Mouse (Mus musculus): ENCODE results near the gene Olfr52. TPM values are rescaled to one million over a fixed set of nuclear protein-coding genes. Genes with fewer than 3 reads are reported as not detected.
"Not testable (repeated sequence)": the region's sequence is repeated elsewhere in the genome, so short reads cannot be mapped to it uniquely, and the experiment has no call there.

Gene Olfr52
- not detected in 2 replicates for polyA plus RNA-seq (2011; ENCODE audit: insufficient read depth, insufficient read length, low replicate concordance, missing spikeins)

DNA sequence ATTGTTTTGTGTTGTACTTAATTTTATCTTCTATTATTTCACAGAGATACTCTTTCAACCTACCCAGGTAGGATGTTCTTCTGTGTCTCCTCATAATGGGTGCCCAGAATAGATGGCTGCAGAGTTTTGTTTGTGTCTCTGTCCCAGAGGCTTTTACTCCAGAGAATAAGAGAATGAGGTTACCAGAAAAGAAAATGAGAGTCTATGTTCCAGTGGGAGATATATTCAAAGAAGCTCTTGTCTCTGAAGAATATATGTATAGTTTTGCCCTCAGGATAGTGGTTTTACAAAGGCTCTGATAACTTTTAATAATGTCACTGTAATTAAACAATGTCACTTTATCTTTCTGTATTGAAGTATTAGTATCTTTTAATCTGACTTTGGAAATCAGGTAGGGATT, at the start of gene Olfr52:
Gene Olfr52, minus strand, starts transcription at position 101 of the 400 bp plus-strand sequence.
- Histone ChIP-seq H3K27ac (ENCODE audit: control insufficient read depth, insufficient read depth, low read depth, low read length, poor library complexity) (no peak within 1 kb of the TSS), H3K4me1 (ENCODE audit: control insufficient read depth, insufficient read depth, low read length) (no peaks in the 10 kb centered on the region), H3K4me3 (replicated peaks; ENCODE audit: control insufficient read depth, low read depth, low read length) (no peak within 1 kb of the TSS)
- no peak for TF ChIP-seq POLR2A (IDR thresholded peaks at IDR 0.05; ENCODE audit: borderline replicate concordance, control insufficient read depth, low read depth, low read length)
- TF ChIP-seq CTCF (IDR thresholded peaks at IDR 0.05; ENCODE audit: control insufficient read depth, insufficient read depth, low read length) = no peak

DNA sequence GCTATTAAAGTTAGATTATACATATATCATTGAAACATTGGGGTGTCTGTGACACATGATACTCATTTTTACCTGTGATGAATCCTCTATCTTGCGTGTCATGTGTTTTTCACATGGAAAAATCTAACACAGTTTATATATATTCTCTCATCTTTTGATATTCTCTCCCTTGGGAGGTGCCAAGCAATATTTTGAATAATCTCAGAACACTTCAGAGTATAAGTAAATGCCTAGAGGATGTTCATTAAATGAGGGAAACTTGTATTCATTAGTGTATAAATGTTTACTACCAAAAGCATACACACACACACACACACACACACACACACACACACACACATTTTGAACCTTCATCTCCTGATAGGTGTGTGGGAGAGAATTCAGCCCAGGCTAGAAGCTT, 45.8 kb upstream of the Olfr52 start, which contains the start of gene Olfr1047:
Gene Olfr1047, minus strand, starts transcription at position 101 of the 400 bp plus-strand sequence.
- WGBS = 88% methylated on average over 1 of the region's 1 CpGs
- H3K27ac ChIP-seq (ENCODE audit: control insufficient read depth, insufficient read depth, low read depth, low read length, poor library complexity) = no peak within 1 kb of the TSS
- no peak for TF ChIP-seq POLR2A (IDR thresholded peaks at IDR 0.05; ENCODE audit: borderline replicate concordance, control insufficient read depth, low read depth, low read length)
- no peak for TF ChIP-seq CTCF (IDR thresholded peaks at IDR 0.05; ENCODE audit: control insufficient read depth, insufficient read depth, low read length)
- H3K4me3 ChIP-seq (replicated peaks; ENCODE audit: control insufficient read depth, low read depth, low read length) = no peak within 1 kb of the TSS
- H3K4me1 ChIP-seq (ENCODE audit: control insufficient read depth, insufficient read depth, low read length) = no peaks in the 10 kb centered on the region

DNA sequence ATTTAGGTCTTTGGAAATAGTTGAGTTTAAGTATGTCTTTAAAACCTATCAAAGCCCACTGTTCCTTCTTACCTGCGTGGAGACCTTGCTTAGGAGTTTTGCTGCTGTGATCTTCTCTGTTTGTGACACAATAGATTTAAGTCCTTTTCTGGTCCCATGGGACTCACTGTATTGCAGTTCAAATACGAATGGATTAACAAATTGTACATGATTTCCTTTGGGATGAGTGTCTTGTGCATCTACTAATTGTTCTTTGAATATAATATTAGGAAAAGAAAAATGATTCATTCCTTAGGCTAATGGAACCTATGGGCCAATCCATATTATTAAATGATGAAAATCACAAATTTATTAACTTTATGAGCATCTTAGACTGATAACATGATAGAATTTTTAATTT, 33.7 kb upstream of the Olfr52 start, which contains the start of gene Olfr1046:
Gene Olfr1046, minus strand, starts transcription at position 101 of the 400 bp plus-strand sequence.
- H3K4me3 ChIP-seq (replicated peaks; ENCODE audit: control insufficient read depth, low read depth, low read length) = no peak within 1 kb of the TSS
- TF ChIP-seq CTCF (IDR thresholded peaks at IDR 0.05; ENCODE audit: control insufficient read depth, insufficient read depth, low read length) = no peak
- TF ChIP-seq POLR2A (IDR thresholded peaks at IDR 0.05; ENCODE audit: borderline replicate concordance, control insufficient read depth, low read depth, low read length) = no peak
- no peaks in the 10 kb centered on the region for H3K4me1 ChIP-seq (ENCODE audit: control insufficient read depth, insufficient read depth, low read length)
- WGBS = 61% methylated on average over 2 of the region's 2 CpGs
- H3K27ac ChIP-seq (ENCODE audit: control insufficient read depth, insufficient read depth, low read depth, low read length, poor library complexity) = no peak within 1 kb of the TSS

DNA sequence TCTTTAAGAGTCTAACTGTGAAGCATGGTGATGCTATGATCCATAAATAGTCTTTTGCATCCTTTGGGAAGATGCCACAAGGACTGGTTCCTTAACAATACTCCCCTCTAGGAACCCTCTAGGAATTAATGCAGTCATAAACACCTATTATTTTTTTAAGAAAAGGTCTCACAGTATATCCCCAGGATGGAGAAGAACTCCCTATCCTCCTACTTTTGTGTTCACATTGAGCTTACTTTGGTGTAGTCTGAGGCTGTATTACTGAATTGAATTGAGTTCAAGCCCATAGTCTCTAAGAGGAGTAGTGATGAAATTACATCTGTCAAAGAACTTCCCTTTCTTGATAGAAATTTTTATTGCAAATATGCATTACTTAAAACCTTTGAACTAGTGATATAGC, 17.4 kb upstream of the Olfr52 start, which contains the start of gene Olfr1045:
Gene Olfr1045, minus strand, starts transcription at position 101 of the 400 bp plus-strand sequence.
- H3K4me1 ChIP-seq (ENCODE audit: control insufficient read depth, insufficient read depth, low read length) = no peaks in the 10 kb centered on the region
- no peak within 1 kb of the TSS for H3K27ac ChIP-seq (ENCODE audit: control insufficient read depth, insufficient read depth, low read depth, low read length, poor library complexity)
- TF ChIP-seq POLR2A (IDR thresholded peaks at IDR 0.05; ENCODE audit: borderline replicate concordance, control insufficient read depth, low read depth, low read length) (no peak), CTCF (IDR thresholded peaks at IDR 0.05; ENCODE audit: control insufficient read depth, insufficient read depth, low read length) (no peak)
- no peak within 1 kb of the TSS for H3K4me3 ChIP-seq (replicated peaks; ENCODE audit: control insufficient read depth, low read depth, low read length)

DNA sequence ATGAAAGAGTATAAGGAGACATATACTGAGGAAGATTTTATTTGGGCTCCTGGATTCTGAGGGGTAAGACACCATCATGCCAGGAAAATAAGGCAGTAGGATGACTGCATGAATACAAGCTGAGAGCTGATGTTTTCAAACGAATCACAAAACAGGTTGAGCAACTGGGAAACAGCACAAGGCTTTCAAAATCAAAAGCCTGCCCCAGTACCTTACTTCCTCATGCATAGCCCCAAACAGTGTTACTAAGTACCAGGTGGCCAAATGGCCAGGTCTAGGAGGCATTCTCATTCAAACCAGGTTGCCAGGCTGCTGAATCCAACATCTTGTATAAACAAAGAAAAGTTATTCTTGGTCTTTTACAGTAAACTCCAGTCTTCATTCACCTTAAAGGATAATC, 10.4 kb upstream of the Olfr52 start:
- no peak for TF ChIP-seq CTCF (IDR thresholded peaks at IDR 0.05; ENCODE audit: control insufficient read depth, insufficient read depth, low read length)
- TF ChIP-seq POLR2A (IDR thresholded peaks at IDR 0.05; ENCODE audit: borderline replicate concordance, control insufficient read depth, low read depth, low read length) = no peak
- 40% methylated on average over 1 of the region's 1 CpGs for WGBS
- no peaks in the 10 kb centered on the region for H3K4me1 ChIP-seq (ENCODE audit: control insufficient read depth, insufficient read depth, low read length)
- no peak overlapping the region for H3K27ac ChIP-seq (ENCODE audit: control insufficient read depth, insufficient read depth, low read depth, low read length, poor library complexity)
- H3K4me3 ChIP-seq (replicated peaks; ENCODE audit: control insufficient read depth, low read depth, low read length) = no peak overlapping the region

DNA sequence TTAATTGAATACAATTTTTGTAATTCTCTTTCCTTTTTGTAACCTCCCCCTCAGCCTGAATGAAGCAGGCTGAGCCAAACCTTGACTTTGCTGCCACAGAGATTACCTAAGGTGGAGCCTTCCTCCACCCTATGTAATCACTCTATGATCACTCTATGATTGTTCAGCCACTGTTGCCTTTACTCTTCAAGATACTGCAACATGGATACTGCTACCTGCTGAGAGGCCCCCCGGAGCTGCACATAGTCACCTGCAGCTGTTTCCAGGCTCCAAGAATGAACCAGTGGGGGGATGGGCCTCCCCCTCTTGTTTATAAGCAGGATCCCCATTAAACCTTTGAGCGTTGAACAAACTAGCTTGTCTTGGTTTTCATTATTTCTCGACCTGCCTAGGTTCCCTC, 5.5 kb downstream of the Olfr52 start:
- Histone ChIP-seq H3K27ac (ENCODE audit: control insufficient read depth, insufficient read depth, low read depth, low read length, poor library complexity) (no peak overlapping the region), H3K4me1 (ENCODE audit: control insufficient read depth, insufficient read depth, low read length) (no peaks in the 10 kb centered on the region), H3K4me3 (replicated peaks; ENCODE audit: control insufficient read depth, low read depth, low read length) (no peak overlapping the region)
- 86% methylated on average over 3 of the region's 3 CpGs for WGBS
- TF ChIP-seq CTCF (IDR thresholded peaks at IDR 0.05; ENCODE audit: control insufficient read depth, insufficient read depth, low read length) (no peak), POLR2A (IDR thresholded peaks at IDR 0.05; ENCODE audit: borderline replicate concordance, control insufficient read depth, low read depth, low read length) (no peak)

DNA sequence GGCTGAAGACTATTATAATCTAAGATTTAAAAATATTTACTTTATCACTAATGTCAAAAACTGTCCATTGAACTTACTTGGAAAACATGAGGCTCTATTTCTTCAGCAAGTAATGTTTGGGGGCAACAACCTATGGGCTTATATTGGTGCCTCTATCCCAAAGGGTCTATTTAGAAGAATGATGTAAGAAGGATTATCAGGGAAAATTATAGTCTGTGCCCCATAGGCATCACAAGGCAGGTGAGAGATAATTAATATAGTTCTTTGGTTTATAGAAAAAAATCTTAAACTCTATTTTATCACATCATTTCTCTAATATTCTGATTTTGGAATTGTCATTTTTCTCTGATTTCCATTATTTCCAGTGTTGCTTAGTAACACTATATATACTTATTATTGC, 7.8 kb downstream of the Olfr52 start, which contains the start of gene Olfr1044:
Gene Olfr1044, minus strand, starts transcription at position 101 of the 400 bp plus-strand sequence.
- Histone ChIP-seq H3K4me1 (ENCODE audit: control insufficient read depth, insufficient read depth, low read length) (no peaks in the 10 kb centered on the region), H3K27ac (ENCODE audit: control insufficient read depth, insufficient read depth, low read depth, low read length, poor library complexity) (no peak within 1 kb of the TSS), H3K4me3 (replicated peaks; ENCODE audit: control insufficient read depth, low read depth, low read length) (no peak within 1 kb of the TSS)
- TF ChIP-seq CTCF (IDR thresholded peaks at IDR 0.05; ENCODE audit: control insufficient read depth, insufficient read depth, low read length) = no peak
- TF ChIP-seq POLR2A (IDR thresholded peaks at IDR 0.05; ENCODE audit: borderline replicate concordance, control insufficient read depth, low read depth, low read length) = no peak

DNA sequence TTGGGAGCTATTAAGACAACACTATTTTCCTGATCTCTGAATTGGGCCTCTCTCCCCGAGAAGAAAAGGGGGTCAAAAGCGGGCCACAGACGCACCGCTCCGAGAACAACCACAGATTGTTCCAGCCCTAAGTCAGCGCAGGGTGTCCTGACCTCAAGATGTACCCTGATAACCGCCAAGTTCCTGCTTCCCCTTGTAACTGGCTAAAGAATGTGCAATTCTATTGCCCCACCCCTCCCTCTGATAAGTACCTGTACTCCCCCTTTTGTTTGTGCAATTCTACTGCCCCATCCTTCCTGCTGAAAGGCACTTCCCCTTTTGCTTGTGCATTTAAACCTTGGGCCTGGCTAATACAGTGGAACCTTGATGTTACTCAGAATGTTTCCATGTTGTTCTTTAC, 10.1 kb downstream of the Olfr52 start:
- 38% methylated on average over 7 of the region's 7 CpGs for WGBS
- not testable (repeated sequence) for H3K4me3 ChIP-seq (replicated peaks; ENCODE audit: control insufficient read depth, low read depth, low read length); H3K27ac ChIP-seq (ENCODE audit: control insufficient read depth, insufficient read depth, low read depth, low read length, poor library complexity); H3K4me1 ChIP-seq (ENCODE audit: control insufficient read depth, insufficient read depth, low read length)

DNA sequence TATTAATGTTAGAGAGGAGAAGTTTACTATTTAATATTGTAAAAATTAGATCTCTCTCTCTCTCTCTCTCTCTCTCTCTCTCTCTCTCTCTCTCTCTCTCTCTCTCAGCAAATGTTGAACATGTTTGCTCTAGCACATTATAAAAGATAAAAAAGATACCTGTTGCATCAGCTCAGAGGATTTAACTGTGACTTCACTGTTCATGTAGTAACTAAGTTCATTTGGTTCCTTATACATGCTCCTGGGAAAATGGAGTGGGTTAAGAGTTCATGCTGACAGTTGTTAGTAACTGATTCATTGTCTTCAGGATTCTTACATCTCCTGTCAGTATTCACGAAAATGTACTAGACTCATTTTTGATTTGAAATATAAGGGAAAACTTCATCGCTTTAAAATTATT, 18.1 kb downstream of the Olfr52 start, which contains the start of gene Olfr1043:
Gene Olfr1043, minus strand, starts transcription at position 101 of the 400 bp plus-strand sequence.
- 84% methylated on average over 2 of the region's 2 CpGs for WGBS
- Histone ChIP-seq H3K4me3 (replicated peaks; ENCODE audit: control insufficient read depth, low read depth, low read length) (no peak within 1 kb of the TSS), H3K27ac (ENCODE audit: control insufficient read depth, insufficient read depth, low read depth, low read length, poor library complexity) (no peak within 1 kb of the TSS), H3K4me1 (ENCODE audit: control insufficient read depth, insufficient read depth, low read length) (no peaks in the 10 kb centered on the region)
- TF ChIP-seq POLR2A (IDR thresholded peaks at IDR 0.05; ENCODE audit: borderline replicate concordance, control insufficient read depth, low read depth, low read length) = no peak
- TF ChIP-seq CTCF (IDR thresholded peaks at IDR 0.05; ENCODE audit: control insufficient read depth, insufficient read depth, low read length) = no peak

Measured in bone marrow, adult 2 months (tissue).